Mouse (Mus musculus) stomach, postnatal 0 days (tissue): ENCODE results near the gene Akt1.

ENCODE experiments used
- CTCF ChIP-seq: IDR thresholded peaks from 2 replicates; pipeline ENCODE4 v1.5.1; 2016; ENCODE audit warnings: antibody characterized with exemption, low read depth, mild to moderate bottlenecking, moderate library complexity
- EP300 ChIP-seq: optimal IDR thresholded peaks from 2 replicates; pipeline ENCODE3; 2016; ENCODE audit warnings: antibody characterized with exemption

DNA sequence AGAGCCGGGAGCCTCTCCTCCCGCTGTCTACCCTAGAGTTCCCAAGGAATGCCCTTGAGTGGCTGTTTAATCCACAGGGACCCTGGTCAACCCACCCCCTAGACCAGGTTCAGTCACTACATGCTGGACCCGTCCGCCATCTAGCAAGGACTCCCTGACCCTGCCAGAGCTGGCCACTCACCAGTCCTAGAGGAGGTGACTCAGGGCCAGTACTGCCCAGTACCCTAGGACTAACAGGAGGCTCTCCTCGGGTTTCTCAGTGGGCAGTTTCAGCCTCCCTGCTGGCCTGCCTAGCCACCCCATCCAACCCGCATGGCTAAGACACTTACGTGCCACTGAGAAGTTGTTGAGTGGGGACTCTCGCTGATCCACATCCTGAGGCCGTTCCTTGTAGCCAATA is 12.8 kb downstream of the Akt1 start:
- no peak for TF ChIP-seq CTCF
- no peak for TF ChIP-seq EP300
